Mouse (Mus musculus) regulatory T cell (primary cell): ENCODE measurements around the gene Herc4.

Source experiments
- in situ Hi-C: fragments of 300-600 bp; cut with MboI, MseI; formaldehyde crosslinking; loops from one replicate; pipeline ENCODE4 v1.15.1; 2025; ENCODE audit warnings: high pct_unique_total_duplicates

Gene Herc4

GRCm38 (mm10) chr10:63243493-63244054 is at the start of gene Herc4:
TSS of gene Herc4 (plus strand) at chr10:63243810.
- in situ Hi-C loops, result no loop called here

DNA sequence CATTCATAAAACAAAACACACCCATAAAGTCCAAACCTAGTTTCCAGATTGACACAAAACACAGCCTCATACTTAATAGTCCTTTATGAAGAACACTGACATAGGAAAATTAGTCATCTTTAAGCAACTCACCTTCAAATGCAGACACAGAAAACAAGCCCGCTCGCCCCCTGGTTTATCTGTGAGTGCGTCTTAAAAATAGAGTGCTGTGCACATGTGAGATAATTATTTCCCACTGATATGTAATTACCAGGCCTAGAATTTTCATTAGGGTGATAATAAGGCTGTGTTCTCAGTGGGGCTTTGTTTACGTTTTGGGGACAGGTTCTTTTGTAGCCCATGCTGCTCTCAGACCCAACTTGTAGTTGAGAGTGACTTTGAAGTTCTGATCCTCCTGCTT is 44.6 kb upstream of the Herc4 start:
- in situ Hi-C loops, result no loop called here

DNA sequence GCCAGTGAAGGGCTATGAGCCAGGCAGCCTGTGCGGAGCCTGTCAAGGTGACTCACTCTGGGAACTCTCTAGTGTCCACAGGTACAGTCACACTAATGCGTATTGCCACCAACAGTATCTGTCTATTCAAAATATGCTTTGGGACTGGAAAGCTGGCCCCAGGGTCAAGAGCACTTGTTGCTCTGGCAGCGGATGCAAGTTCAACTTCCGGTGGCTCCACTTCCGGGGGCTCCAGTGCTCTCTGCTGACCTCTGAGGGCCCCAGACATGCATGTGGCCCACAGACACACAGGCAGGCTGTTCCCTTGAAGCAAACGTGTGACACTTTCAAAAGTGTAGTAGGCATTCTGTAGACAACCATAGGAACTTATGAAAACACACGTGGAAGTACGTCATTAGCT is 42.1 kb upstream of the Herc4 start:
- in situ Hi-C loops, result no loop called here

DNA sequence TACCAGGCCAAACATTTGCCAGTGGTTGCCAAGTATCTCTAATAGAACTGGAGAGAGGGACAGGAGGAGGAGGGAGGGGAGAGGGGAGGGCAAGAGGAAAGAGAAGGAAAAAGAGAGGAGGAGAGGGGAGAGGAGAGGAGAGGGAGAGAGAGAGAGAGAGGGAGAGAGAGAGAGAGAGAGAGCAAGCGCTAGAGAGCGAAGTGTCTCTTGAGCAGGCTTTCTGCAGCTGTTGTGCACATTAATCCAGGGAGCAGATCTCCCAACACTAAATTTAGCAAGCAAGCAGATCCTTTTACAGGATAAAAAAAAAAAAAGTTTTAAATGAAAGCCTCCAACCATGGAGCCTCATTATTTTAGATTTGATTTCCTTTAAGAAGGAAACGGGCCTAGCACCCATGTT is 40.6 kb upstream of the Herc4 start:
- in situ Hi-C loops, result no loop called here

DNA sequence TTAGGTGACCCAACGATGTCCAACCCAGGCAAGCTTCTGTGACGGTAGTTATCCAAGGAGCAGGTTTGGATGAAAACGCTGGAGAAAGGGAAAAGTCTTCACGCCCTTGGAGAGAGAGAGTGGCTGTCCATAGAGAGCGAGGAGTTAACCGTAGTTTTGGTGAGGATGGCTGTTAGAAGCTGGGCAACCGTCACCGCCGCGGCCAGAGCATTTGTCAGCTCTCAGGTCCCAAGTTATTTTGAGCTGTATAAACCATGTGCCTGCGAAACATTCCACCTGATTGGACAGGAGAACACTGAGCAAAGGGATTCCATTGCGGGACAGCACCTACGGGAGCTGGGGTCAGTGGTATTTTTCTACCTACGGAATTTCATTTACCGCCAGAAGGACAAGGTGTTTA is 39.9 kb upstream of the Herc4 start, which contains the start of gene Mypn:
TSS of gene Mypn (minus strand) at position 225 of the 400 bp plus-strand sequence.
- in situ Hi-C loops, result no loop called here

GRCm38 (mm10) chr10:63208871-63209270 is 34.7 kb upstream of the Herc4 start:
- in situ Hi-C loops, result no loop called here

GRCm38 (mm10) chr10:63221081-63221783 is 22.4 kb upstream of the Herc4 start:
- in situ Hi-C loops, result no loop called here

DNA sequence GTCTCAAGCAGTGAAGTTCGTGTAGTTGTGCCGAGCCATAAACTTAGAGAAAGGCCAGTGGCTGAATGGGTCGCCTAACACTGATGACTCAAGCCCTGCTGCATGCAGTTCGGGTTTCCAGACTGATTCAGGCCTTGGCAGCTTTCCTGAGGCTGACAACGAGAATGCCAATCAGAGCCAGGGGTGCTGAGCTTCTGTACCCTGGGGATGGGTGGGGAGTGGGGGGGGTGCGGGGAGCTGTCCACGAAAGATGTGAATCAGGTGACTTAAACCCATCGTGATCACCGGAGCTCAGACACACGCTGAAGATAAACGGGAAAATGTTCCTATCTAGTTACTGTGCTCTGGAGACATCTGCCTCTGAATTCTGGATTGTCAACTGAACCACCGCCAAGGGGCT is 19.3 kb upstream of the Herc4 start:
- in situ Hi-C loops, result no loop called here

GRCm38 (mm10) chr10:63230266-63230665 is 13.3 kb upstream of the Herc4 start:
- in situ Hi-C loops, result no loop called here

DNA sequence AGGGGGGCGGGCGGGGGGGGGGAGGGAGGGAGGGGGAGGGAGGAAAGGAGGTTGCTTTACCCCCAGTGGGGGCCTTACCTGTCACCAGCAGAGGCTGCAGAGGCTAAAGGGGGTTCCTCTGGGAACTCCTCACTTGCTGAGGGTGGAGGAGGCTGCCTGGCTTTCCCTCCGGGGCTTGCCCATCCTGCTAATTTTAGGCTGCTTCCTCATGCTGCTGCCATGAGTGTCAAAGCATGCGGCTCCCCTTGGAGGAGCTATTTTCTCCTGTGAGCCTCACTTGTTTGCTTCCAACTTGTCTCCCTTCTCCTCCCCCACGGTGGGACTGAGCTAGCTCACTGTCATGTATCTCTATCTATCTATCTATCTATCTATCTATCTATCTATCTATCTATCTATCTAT is 12.8 kb upstream of the Herc4 start:
- in situ Hi-C loops, result no loop called here

- in situ Hi-C loops, result no loop called here
These were observed 12.0 kb upstream of the Herc4 start for GRCm38 (mm10) chr10:63231630-63232029.

DNA sequence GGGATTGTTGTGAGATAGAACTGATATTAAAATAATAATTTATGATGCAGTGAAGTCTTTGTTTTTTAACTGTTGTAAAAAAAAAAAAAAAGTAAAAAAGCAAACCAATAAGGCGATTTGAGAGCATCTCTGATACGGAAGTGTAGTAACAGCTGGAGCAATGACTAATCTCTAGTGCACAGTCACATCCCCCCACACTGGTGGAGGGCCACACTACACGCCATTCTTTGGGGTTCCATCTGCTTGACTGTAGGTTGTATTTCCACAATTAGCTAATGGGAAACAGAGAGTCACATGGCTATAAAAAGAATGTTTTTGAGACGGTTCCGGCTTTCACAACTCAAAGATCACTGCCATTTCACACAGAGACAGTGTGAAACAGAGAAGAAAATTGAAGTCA is 9.5 kb upstream of the Herc4 start:
- in situ Hi-C loops, result no loop called here

DNA sequence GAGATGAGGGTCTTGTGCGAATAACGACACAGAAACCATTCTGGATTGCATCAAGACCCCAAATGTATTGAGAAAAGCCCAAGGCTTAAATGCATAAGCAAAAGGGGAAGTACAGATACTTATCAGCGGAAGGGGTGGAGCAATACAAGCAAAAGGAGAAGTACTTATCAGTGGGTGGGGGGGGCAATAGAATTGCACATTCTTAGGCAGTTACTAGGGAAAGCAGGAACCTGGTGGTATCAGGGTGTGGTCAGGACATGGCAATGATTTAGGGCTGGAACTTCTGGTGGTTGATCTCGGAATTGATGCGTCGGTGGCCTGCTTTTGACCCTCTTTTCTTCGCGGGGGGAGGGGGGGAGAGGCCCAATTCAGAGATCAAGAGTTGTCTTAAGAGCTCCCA is 7.7 kb upstream of the Herc4 start:
- in situ Hi-C loops, result no loop called here

GRCm38 (mm10) chr10:63236663-63237062 is 6.9 kb upstream of the Herc4 start:
- in situ Hi-C loops, result no loop called here

GRCm38 (mm10) chr10:63237206-63237605 is 6.4 kb upstream of the Herc4 start:
- in situ Hi-C loops, result no loop called here

GRCm38 (mm10) chr10:63238090-63238489 is 5.5 kb upstream of the Herc4 start:
- in situ Hi-C loops, result no loop called here

GRCm38 (mm10) chr10:63239848-63240247 is 3.8 kb upstream of the Herc4 start:
- in situ Hi-C loops, result no loop called here

DNA sequence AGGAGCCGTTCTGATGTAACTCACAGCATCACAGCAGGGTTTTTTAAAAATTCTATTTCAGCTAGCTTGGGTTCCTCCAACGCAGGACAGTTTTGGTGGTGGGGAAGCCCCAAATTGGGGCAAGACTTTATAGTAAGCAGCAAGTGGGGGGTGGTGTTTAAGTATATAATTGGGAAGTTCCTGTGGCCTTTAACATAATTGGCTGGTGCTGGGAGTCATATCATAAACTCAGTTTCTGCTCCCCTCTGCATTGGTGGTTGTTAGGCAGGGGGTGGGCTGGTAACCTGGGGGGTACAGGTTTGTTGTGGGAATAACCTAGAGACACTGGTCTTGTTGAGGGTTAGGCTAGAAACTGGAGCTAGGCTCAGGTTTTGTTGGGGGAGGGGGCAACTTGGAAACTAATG is 2.7 kb upstream of the Herc4 start:
- in situ Hi-C loops, result no loop called here

DNA sequence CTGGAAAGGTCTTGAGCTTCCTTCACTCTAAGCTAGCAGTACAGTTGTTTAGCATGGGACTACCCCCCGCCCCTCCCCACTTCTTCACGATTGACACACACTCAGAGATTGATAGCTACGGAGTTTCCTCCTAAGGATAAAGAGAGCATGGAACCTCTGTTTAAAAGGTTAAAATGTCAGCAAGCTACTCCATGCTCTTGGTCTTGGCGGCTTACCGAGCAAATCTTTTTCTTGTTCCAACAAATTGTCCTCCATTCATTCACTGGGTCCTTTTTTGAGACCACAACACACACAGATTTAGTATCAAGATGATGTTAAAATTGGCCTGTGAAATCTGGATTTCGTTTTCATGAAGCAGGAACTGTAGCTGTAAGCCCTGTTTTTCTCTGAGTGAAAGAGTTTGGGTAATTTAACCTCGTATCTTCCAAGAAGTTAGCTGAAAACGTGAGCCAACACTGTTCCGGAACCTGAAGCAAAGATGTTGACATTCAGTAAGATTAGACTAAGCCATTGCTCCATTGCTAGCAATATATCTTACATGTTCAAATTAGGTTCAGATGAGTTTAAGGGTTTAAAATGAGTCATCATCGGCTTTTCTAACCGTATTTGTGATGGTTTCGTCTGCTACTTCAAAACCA is 693 bp upstream of the Herc4 start:
- in situ Hi-C loops, result no loop called here

GRCm38 (mm10) chr10:63244055-63244671 is 553 bp downstream of the Herc4 start:
- in situ Hi-C loops, result no loop called here

DNA sequence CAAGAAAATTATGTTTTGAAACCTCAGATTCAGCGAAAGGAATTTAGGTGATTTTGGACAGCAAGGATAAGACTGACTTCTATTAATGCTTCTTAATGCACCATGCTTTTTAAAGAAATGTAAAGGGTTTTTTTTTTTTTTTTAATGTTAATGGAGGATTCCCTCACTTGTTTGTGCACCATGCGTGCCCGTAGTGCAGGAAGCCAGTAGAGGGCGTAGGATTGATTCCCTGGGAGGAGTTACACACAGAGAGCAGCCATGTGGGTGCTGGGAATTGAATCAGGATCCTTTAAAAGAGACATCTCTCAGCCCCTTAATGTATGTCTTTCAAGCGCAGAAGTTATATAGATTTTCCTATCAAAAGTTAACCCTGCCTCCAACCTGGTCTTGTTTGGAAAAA is 1.1 kb downstream of the Herc4 start:
- in situ Hi-C loops, result no loop called here

- in situ Hi-C loops, result no loop called here
These were observed 2.2 kb downstream of the Herc4 start for GRCm38 (mm10) chr10:63245846-63246245.

- in situ Hi-C loops, result no loop called here
These were observed 3.8 kb downstream of the Herc4 start for GRCm38 (mm10) chr10:63247457-63247856.
